Mouse (Mus musculus) urinary bladder, postnatal 25 days (tissue): Measurements from ENCODE around the gene Ldha.
"Not testable (repeated sequence)": the region's sequence is repeated elsewhere in the genome, so short reads cannot be mapped to it uniquely, and the experiment has no call there.

Source experiments
- DNase-seq: peaks from one replicate; pipeline ENCODE4 v3.0.0; 2022; ENCODE audit warnings: low spot score

Gene Ldha

DNA sequence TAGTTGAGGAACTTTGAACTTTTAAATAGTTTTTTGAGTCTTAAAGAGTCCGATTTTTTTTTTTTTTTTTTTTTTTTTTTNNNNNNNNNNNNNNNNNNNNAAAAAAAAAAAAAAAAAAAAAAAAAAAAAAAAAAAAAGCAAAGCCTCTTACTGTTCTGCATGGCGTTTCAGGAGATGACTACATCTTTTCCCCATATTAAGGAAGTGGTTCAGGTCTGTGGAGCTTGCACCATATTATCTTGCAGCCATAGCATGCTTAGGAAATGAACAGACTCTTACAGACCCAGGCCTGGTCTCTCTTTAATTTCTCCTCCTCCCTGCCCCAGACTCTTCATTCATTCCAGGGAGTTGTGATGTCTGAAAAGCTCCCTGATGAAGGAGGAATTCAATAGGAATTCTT is 39.7 kb downstream of the Ldha start:
- DNase-seq, result no peak

DNA sequence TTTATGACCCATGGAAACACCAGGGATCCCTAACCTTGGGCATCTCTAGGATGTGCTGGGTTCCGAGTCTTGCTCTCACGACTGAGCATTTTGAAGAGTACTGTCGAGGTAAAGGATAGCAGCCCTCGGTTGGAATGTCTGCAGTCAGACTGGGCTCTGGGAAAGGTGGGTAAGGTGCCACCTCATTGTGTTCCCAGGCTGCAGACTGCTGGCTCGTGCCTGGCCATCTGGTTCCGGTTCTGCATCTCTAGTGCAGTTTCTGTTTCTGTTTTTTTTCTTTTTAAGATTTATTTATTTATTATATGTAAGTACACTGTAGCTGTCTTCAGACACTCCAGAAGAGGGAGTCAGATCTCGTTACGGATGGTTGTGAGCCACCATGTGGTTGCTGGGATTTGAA is 40.7 kb downstream of the Ldha start:
- not testable (repeated sequence) for DNase-seq

DNA sequence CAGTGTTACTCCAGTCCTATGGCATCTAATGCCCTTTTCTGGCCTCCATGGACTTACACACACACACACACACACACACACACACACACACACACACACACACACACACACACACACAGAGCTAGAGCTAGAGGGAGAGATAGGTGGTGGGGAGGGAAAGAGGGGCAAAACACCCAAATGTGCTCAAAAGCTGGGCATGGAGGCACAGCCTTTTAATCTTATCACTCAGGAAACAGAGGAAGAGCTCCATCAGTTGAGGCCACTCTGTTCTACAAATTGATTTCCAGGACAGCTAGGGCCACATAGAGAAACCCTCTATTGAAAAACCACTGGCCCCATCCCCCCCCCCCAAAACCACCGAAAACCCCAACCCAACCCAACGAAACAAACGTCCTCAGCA is 42.0 kb downstream of the Ldha start:
- DNase-seq, result no peak

DNA sequence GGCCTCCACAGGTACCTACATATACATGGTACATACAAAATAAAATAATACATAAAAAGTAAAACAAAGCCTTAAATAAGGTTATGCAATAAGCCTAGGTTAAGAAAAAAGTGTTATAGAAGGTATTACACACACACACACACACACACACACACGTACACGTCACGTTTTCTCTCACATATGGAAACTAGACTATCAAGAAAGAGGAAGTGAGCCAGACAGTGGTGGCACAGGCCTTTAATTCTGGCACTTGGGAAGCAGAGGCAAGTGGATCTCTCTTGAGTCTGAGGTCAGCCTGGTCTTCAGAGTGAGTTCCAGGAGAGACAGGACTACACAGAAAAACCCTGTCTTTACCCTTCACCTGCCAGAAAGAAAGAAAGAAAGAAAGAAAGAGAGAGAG is 54.2 kb downstream of the Ldha start:
- DNase-seq, result no peak

DNA sequence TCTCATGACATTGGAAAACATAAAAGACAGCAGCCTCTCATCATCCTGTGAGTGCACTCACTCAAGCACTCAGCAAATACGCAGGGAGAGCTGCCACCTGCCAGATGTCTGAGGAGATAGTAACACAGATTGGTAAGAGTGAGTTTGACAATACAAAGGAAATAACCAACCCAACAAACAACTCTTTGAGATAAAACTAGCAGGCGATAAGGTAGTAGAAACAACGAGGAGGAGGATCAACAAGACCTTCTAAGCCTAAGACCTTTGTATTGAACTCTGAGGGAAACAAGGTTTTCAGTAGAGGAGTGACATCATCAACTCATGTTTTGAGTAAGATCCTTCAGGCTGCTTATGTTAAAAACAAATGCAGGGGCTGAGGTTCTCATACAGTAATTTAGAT is 58.1 kb downstream of the Ldha start:
- no peak for DNase-seq
